Mouse (Mus musculus): ENCODE results near the gene Mettl21e.

Gene Mettl21e

GRCm38 (mm10) chr1:44218876-44219275 is at the start of gene Mettl21e:
TSS of gene Mettl21e (minus strand) at chr1:44218961.
- WGBS = 27% methylated on average over 1 of the region's 1 CpGs

DNA sequence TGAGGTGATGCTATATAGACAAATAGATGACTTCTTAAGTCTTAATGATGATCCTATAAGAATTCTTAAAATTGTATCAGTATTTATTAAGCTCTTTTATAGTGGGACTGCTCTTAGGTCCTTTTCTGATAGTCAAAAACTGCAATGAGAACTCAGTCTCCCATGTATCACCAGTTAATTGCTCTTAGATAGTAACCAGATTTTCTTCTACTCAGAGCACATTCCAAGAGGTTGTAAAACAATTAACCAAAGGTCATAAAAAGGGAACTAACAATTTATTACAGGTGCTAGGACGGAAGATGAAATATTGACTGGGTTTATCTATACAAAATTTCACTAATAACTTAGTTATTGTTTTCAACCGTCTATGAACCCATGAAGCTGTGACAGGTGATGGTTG is 21.7 kb upstream of the Mettl21e start:
- WGBS = 88% methylated on average over 2 of the region's 2 CpGs

DNA sequence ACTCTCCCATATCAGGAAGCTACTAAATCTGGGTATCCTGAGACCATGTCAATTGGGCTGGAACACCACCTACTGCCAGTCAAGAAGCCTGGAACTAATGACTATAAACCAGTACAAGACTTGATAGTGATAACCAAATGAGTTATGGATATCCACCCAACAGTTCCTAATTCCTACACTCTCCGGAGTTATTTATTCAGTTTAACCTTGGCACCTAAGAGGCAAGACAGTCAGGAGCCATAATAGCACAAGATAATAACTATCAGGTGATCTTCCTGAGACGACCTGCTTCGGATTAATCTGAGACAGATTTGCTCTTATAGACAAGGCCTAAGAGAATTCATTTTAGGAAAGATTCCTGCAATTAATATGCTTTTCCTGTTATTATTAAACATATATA is 21.2 kb upstream of the Mettl21e start:
- WGBS = 92% methylated on average over 3 of the region's 3 CpGs

- 86% methylated on average over 2 of the region's 2 CpGs for WGBS
These were observed 18.5 kb upstream of the Mettl21e start for GRCm38 (mm10) chr1:44237305-44237704.

DNA sequence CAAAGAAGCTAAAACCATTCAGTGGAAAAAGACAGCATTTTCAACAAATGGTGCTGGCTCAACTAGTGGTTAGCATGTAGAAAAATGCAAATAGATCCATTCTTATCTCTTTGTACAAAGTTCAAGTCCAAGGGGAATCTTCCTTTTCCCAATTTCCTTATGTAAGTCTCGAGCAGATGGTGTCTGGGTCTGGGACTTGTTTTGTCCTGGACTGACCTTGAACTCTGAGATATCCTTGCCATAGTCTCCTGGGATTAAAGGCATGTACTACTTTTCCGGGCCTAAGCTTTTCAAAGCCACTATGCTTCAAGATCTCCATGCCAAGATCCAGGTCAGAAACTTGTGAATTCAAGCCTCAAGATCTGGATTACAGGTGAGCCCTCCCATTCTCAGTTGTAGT is 16.6 kb upstream of the Mettl21e start:
- WGBS = 78% methylated on average over 2 of the region's 2 CpGs

- WGBS = 93% methylated on average over 2 of the region's 2 CpGs
These were observed 15.8 kb upstream of the Mettl21e start for GRCm38 (mm10) chr1:44234531-44234930.

DNA sequence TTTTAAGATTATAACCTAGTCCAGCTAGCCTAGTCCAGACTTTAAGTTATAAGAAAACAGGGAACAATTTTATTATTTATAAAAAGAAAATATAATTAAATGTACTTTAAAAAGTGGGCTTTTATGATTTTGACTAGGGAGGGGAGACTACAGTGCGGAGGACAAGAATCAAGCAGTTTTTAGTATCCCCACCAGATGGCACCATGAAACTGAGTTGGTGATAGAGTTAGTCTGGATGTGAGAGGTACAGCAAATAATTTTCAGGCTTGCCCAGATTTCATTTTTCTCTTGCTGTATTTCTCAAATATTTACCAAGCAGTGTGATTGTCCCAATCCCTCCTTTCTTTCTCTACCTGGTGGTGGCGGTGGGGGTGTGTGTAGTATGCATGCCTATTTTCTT is 10.3 kb upstream of the Mettl21e start:
- WGBS = 48% methylated on average over 2 of the region's 2 CpGs

- 44% methylated on average over 2 of the region's 2 CpGs for WGBS
These were observed 1.6 kb downstream of the Mettl21e start for GRCm38 (mm10) chr1:44217118-44217517.

DNA sequence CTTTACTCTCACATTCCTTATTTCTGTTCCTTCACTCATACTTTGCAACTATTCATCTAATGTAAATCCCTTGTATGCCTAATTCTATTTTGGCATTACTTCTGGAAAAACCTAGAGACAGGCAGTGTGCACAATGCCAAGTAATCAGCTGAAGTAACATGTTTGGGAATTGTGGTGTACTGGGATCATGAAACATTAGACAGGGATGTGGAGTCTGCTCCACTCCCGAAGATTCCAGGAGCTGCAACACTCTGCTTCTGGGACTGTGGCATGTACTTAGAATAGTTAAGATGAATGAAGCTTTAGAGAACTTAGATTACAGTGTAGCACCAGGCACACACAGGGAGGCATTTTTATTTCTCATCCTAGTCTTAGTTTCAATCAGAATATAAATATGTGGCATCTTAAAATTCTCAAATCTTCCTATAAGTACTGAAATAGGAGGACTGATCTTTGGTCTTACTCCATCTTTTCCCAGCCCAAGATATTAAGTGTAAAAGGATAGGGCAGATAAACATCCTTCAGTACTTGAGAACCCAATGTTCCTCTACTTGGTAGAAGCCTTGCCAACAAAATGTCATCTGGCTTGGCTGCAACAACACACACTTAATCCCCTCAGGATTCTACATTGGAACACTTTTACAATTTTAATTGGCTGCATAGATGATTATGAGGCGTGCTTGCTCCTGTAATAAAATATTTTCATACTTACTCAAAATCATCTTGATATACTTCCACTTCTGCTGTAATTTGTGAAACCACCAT is 2.2 kb downstream of the Mettl21e start:
- WGBS = 55% methylated on average over 2 of the region's 2 CpGs

DNA sequence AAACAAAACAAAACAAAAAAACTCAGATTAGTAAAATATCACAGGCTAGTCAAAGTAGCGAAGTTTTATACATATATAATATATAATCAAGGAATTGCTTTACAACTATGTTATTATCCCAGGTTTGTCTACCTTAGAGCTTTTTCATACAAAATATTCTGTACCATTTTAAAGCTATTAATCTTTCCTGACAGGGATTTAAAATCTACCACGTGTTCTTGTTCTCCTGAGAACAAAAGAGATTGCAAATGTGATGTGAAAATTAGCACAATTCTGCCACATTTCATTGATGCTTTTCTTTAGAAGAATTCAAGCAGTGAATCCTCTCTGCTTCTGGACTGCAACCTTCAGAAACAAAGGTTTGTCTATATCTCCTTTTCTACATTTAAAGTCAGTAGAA is 4.3 kb downstream of the Mettl21e start:
- WGBS = 64% methylated on average over 2 of the region's 2 CpGs

GRCm38 (mm10) chr1:44202876-44203275 is 15.9 kb downstream of the Mettl21e start:
- WGBS = 88% methylated on average over 15 of the region's 15 CpGs

- 11% methylated on average over 47 of the region's 47 CpGs for WGBS
These were observed 20.2 kb downstream of the Mettl21e start for GRCm38 (mm10) chr1:44198273-44199171.

DNA sequence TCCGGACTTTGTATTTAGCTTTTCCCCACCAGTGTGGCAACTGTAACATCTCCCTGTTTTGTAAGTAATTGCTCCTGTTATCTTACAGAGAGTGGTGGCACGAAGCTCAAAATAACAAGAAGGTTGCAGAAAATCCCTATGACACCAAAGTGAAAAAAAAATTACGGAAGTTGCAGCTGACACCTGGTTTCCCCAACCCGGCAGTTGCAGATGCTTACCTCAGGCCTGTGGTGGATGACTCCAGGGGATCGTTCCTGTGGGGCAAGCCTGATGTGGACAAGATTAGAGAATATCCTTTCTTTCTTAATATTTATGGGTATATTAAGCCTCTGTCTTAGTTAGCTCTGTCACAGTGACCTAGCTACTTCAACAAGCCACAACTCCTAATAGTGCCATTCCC is 40.7 kb downstream of the Mettl21e start:
- WGBS = 92% methylated on average over 5 of the region's 5 CpGs

GRCm38 (mm10) chr1:44173903-44174302 is 44.9 kb downstream of the Mettl21e start:
- WGBS = 87% methylated on average over 8 of the region's 8 CpGs

- WGBS = 97% methylated on average over 4 of the region's 4 CpGs
These were observed 46.1 kb downstream of the Mettl21e start for GRCm38 (mm10) chr1:44172656-44173055.

- 96% methylated on average over 3 of the region's 3 CpGs for WGBS
These were observed 50.8 kb downstream of the Mettl21e start for GRCm38 (mm10) chr1:44167859-44168383.

DNA sequence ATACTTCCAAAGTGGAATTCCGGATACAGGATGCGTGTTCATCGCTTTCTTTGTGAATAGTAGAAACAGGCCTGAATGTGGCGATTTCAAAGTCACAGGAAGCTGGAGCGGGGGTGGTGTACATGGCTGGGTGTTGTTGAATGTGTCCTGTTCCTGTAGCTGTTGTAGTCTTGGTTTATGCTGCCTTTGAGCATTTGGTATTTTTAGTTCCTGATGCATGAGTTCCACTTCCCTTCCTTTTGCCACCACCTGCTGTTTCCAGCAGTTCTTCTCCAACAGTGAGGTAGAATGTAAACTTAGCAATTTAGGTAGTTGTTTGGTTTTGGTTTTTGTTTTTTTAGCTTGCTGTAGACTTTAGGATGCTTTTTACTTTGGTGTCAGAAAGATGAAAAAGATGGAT is 56.4 kb downstream of the Mettl21e start:
- 76% methylated on average over 5 of the region's 5 CpGs for WGBS

GRCm38 (mm10) chr1:44161818-44162217 is 56.9 kb downstream of the Mettl21e start:
- WGBS = 94% methylated on average over 6 of the region's 6 CpGs

- 92% methylated on average over 6 of the region's 6 CpGs for WGBS
These were observed 60.4 kb downstream of the Mettl21e start for GRCm38 (mm10) chr1:44158317-44158716.

GRCm38 (mm10) chr1:44155287-44155686 is 63.5 kb downstream of the Mettl21e start:
- WGBS = 92% methylated on average over 4 of the region's 4 CpGs
